Mouse (Mus musculus): Measurements from ENCODE around the gene Abr. TPM values are rescaled to one million over a fixed set of nuclear protein-coding genes. Genes with fewer than 3 reads are reported as not detected.

The Abr gene
- polyA plus RNA-seq, 1 experiment from 2014 or later, result 46.4 TPM

DNA sequence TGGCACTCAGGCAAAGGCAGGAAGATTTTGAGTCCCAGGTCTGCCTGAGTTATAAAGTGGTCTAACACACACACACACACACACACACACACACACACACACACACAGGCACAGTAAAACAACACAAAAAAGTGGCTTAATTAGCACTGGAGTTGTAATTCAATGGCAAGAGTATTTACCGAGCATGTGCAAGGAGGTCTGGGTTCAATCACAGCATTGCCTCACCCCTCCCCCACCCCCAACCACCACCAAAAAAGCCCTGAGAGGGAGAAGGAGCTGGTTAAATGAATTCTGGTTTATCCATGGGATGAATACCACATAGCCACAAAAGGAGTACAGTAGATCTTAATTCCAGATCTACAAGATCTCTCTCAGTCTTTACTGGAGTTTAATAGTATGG lies 122.1 kb downstream of the Abr start:
- no peak overlapping the region for H3K27ac ChIP-seq (ENCODE audit: low read depth, low read length)
- H3K27me3 ChIP-seq (ENCODE audit: control insufficient read depth, insufficient read depth, low read length), result no peaks in the 10 kb centered on the region
- H3K36me3 ChIP-seq (ENCODE audit: control insufficient read depth, insufficient read depth, low read length), result no peaks in the 10 kb centered on the region
- H3K4me1 ChIP-seq (replicated peaks; ENCODE audit: control insufficient read depth, insufficient read depth, low read length), result peaks cover 8% of the 10 kb centered on the region; the same call in 1 of the 2 replicates
- DNase-seq (ENCODE audit: low spot score) (no peak), ATAC-seq (replicated peaks; ENCODE audit: low FRiP score) (no peak)
- H3K9me3 ChIP-seq (ENCODE audit: control insufficient read depth, low read length), result no peaks in the 10 kb centered on the region
- H3K4me2 ChIP-seq (ENCODE audit: low read depth, low read length, severe bottlenecking), result no peak overlapping the region
- WGBS, result 25% methylated on average over 1 of the region's 1 CpGs
- no peak overlapping the region for H3K4me3 ChIP-seq (ENCODE audit: low read depth, low read length)
- H3K9ac ChIP-seq (ENCODE audit: low read length), result no peak overlapping the region

DNA sequence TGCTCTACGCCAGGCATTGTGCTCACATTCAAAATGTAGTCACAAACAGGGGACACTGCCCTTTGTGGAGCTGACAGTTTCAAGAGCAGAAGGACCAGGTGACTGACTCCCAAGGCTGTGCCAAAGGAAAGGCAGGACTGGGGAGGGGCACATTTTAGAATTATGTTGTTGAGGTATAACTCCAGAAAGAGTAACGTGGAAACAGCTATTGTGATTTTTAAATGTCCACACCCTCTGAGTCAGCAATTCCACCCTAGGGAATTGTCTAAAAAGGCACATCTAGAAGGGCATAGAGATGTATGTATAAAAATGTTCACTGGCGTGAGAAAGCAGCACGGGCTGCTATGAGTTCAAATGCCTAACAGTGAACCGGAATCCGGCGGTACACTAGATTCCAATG lies 122.5 kb downstream of the Abr start:
- 81% methylated on average over 7 of the region's 7 CpGs for WGBS
- Histone ChIP-seq H3K4me1 (replicated peaks; ENCODE audit: control insufficient read depth, insufficient read depth, low read length) (peaks cover 8% of the 10 kb centered on the region; the same call in 1 of the 2 replicates), H3K4me3 (ENCODE audit: low read depth, low read length) (no peak overlapping the region), H3K4me2 (ENCODE audit: low read depth, low read length, severe bottlenecking) (no peak overlapping the region), H3K36me3 (ENCODE audit: control insufficient read depth, insufficient read depth, low read length) (no peaks in the 10 kb centered on the region), H3K9me3 (ENCODE audit: control insufficient read depth, low read length) (no peaks in the 10 kb centered on the region), H3K27ac (ENCODE audit: low read depth, low read length) (no peak overlapping the region), H3K9ac (ENCODE audit: low read length) (no peak overlapping the region), H3K27me3 (ENCODE audit: control insufficient read depth, insufficient read depth, low read length) (no peaks in the 10 kb centered on the region)
- ATAC-seq (replicated peaks; ENCODE audit: low FRiP score), result no peak
- DNase-seq (ENCODE audit: low spot score), result no peak

DNA sequence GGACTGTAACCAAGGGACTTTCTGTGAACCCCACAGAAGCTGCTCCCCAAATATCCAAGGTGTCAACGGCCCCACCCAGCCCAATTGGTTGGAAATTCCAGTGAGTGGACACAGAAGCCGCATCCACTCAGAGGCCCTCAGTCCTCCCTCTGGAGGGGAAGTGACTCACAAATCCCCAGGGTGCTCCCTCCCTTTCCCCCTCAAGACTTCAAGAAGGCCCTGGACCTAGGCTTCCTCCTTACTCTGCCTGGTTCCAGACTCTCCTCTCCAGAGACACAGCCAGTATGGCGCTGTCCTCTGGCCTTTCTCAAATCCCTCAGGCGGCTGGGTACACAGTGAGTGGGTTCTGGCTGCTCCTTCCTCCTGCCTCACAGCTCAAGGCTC lies 124.4 kb downstream of the Abr start:
- no peak overlapping the region for H3K9ac ChIP-seq (ENCODE audit: low read length)
- 89% methylated on average over 4 of the region's 4 CpGs for WGBS
- no peak for DNase-seq (ENCODE audit: low spot score)
- peaks cover 23% of the 10 kb centered on the region for H3K4me1 ChIP-seq (replicated peaks; ENCODE audit: control insufficient read depth, insufficient read depth, low read length)
- H3K36me3 ChIP-seq (ENCODE audit: control insufficient read depth, insufficient read depth, low read length), result no peaks in the 10 kb centered on the region
- H3K27me3 ChIP-seq (ENCODE audit: control insufficient read depth, insufficient read depth, low read length), result no peaks in the 10 kb centered on the region
- no peak overlapping the region for H3K4me3 ChIP-seq (ENCODE audit: low read depth, low read length)
- no peaks in the 10 kb centered on the region for H3K9me3 ChIP-seq (ENCODE audit: control insufficient read depth, low read length)
- no peak overlapping the region for H3K4me2 ChIP-seq (ENCODE audit: low read depth, low read length, severe bottlenecking)
- no peak for ATAC-seq (replicated peaks; ENCODE audit: low FRiP score)
- no peak overlapping the region for H3K27ac ChIP-seq (ENCODE audit: low read depth, low read length)

DNA sequence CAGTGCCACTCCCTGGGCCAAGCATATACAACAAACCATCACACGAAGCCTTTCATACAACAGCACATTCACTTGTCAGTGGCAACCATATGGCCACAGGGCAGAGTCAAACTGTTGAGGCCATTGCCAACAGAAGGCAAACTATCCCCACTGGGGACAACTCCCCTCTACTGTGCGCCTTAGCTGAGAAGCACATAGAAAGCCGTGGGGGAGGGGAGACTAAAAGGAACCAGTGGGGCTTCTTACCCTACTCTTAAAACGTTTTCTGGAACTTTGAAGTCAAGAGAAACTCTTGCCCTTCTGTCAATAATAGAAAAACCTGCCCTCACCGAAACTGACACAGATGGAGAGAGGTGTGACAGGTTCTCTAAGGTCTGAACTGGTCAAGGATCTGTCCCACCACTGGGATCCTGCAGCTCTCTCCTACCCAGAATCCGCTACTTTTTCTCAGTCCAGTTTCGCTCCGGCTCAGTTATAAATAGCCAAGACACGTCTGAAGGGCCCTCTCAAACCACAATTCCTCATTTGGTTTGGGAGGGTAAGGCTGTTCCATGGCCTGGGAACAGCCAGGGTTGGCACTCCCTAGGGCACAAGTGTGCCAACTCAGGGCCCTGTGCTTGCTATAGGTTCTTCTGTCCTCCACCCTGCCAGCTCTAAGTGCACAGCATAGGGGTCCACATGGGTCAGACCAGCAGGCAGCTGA lies 124.9 kb downstream of the Abr start:
- no peak overlapping the region for H3K27ac ChIP-seq (ENCODE audit: low read depth, low read length)
- WGBS, result 79% methylated on average over 9 of the region's 9 CpGs
- no peaks in the 10 kb centered on the region for H3K9me3 ChIP-seq (ENCODE audit: control insufficient read depth, low read length)
- DNase-seq (ENCODE audit: low spot score), result no peak
- no peaks in the 10 kb centered on the region for H3K36me3 ChIP-seq (ENCODE audit: control insufficient read depth, insufficient read depth, low read length)
- ATAC-seq (replicated peaks; ENCODE audit: low FRiP score), result no peak
- H3K4me3 ChIP-seq (ENCODE audit: low read depth, low read length), result no peak overlapping the region
- H3K4me1 ChIP-seq (replicated peaks; ENCODE audit: control insufficient read depth, insufficient read depth, low read length), result peaks cover 23% of the 10 kb centered on the region
- no peaks in the 10 kb centered on the region for H3K27me3 ChIP-seq (ENCODE audit: control insufficient read depth, insufficient read depth, low read length)
- H3K9ac ChIP-seq (ENCODE audit: low read length), result no peak overlapping the region
- no peak overlapping the region for H3K4me2 ChIP-seq (ENCODE audit: low read depth, low read length, severe bottlenecking)

DNA sequence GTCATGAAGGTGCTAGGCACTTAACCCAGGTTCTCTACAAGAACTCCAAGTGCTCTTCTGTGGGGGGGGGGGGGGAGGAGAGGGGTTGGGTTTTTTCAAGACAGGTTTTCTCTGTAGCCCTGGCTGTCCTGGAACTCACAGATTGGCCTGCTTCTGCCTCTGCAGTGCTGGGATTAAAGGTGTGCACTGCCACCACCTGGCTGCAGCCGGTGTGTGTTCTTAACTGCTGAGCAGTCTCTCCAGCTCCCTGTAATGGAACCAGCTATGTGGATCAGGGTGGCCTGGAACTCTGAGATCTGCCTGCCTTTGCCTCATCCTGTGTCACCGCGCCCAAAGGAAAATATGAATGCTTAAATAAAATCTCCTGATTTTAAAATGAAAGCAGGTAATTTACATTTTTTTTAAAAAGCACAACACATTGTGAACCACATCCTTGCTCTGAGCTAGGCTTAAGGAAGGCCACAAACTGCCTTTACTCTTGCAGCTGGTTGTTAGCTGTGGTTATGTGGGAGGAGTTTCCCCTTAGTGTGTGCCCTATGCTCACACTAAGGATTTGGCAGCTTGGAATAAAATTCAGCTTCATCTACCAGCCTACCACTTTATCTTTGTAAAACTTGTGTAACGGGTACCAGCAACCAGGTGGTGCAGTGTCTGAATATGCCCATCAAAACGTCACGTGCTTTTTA lies 125.9 kb downstream of the Abr start:
- Histone ChIP-seq H3K27me3 (ENCODE audit: control insufficient read depth, insufficient read depth, low read length) (no peaks in the 10 kb centered on the region), H3K4me3 (ENCODE audit: low read depth, low read length) (no peak overlapping the region), H3K27ac (ENCODE audit: low read depth, low read length) (no peak overlapping the region), H3K9me3 (ENCODE audit: control insufficient read depth, low read length) (no peaks in the 10 kb centered on the region), H3K4me2 (ENCODE audit: low read depth, low read length, severe bottlenecking) (no peak overlapping the region), H3K36me3 (ENCODE audit: control insufficient read depth, insufficient read depth, low read length) (no peaks in the 10 kb centered on the region), H3K9ac (ENCODE audit: low read length) (no peak overlapping the region), H3K4me1 (replicated peaks; ENCODE audit: control insufficient read depth, insufficient read depth, low read length) (peaks cover 23% of the 10 kb centered on the region)
- ATAC-seq (replicated peaks; ENCODE audit: low FRiP score), result no peak
- no peak for DNase-seq (ENCODE audit: low spot score)
- 75% methylated on average over 6 of the region's 6 CpGs for WGBS

DNA sequence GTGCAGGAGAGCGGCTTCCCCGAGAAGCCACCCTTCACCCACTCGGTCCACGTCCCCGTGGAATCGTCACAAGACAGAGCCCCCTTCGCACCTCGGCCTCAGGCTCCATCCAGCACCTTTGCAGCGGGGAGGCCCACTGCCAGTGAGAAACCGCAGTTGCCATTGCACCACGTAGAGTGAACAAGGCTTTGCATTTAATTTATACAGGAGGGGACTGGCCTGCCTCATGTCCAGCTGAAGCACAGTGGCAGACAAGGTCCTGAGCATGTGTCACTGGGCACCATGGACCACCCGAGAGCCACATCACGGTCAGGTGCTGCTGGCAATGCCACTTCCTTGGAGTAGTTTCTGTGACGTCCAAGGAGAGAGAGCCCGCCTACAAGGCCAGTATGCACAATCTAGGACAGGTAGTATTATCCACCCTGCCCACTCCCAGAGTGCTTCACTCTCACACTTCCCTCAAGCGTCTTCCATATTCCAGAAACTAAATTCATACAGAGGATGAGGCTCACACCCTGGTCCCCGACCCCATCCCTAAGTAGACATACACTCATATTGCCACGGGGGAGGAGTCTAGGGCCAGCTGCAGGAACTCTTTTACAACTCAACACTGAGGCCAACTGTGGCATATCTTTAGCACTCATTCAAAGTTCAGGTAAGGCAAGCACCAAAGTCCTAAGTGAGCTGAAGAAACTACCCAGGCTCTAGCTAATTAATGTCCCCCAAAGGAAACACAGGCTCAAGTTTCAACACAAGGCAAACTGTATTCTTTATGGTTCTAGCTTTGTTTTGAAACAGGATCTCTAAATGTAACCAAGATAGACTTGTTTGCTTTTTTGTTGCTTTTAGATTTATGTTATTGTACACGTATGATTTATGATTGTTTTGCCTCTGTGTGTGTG lies 126.7 kb downstream of the Abr start:
- H3K27me3 ChIP-seq (ENCODE audit: control insufficient read depth, insufficient read depth, low read length), result no peaks in the 10 kb centered on the region
- H3K4me2 ChIP-seq (ENCODE audit: low read depth, low read length, severe bottlenecking), result peak overlapping the region; percentile 97
- DNase-seq (ENCODE audit: low spot score) (no peak), ATAC-seq (replicated peaks; ENCODE audit: low FRiP score) (0 out of 2 replicates have a peak, but pooled peaks have one; percentile 49)
- H3K9ac ChIP-seq (ENCODE audit: low read length), result peak overlapping the region; percentile 87
- H3K4me3 ChIP-seq (ENCODE audit: low read depth, low read length), result peak overlapping the region; percentile 59
- peaks cover 23% of the 10 kb centered on the region for H3K4me1 ChIP-seq (replicated peaks; ENCODE audit: control insufficient read depth, insufficient read depth, low read length)
- WGBS, result 19% methylated on average over 19 of the region's 19 CpGs
- H3K27ac ChIP-seq (ENCODE audit: low read depth, low read length), result no peak overlapping the region
- H3K36me3 ChIP-seq (ENCODE audit: control insufficient read depth, insufficient read depth, low read length), result no peaks in the 10 kb centered on the region
- H3K9me3 ChIP-seq (ENCODE audit: control insufficient read depth, low read length), result no peaks in the 10 kb centered on the region

DNA sequence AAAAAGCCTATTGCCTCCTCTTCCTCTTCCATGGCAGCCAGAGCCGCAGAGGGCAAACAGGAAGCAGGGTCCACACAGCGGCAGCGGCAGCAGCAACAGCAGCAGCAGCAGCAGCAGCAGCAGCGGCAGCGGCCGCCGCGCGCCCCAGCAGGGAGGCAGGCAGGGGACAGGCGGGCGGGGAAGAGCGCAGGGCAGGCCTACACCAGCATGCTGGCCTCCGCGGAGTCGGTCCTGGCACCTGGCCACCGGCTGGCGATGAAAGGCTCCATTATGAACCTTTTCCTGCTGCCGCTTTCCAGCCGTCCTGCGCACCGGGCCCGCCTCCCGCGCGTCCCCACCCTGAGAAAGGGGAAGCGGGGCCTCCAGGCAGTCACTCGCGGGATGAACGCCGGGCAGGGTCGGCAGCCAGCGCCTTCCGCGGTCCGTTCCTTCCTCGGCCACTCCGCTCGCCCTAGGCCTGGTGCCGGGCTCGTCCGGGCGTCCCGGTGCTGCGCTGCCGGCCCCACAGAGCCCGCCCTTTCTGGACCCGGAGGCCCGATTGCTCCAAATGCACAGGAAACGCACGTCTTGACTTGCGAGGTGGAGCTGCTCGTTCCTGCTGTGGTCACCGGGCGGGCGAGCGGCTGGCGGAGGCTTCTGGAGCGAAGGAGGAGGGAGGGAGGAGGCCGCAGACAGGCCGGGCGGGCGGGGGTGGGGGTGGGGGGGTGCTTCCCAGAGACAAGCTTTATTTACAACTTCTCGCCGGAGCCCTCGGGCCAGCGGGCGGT lies 127.6 kb downstream of the Abr start:
- peak; percentile 83 for DNase-seq (ENCODE audit: low spot score)
- H3K27ac ChIP-seq (ENCODE audit: low read depth, low read length), result peak overlapping the region; percentile 82
- peak; percentile 77; the same call in 1 of the 2 replicates for ATAC-seq (replicated peaks; ENCODE audit: low FRiP score)
- no peaks in the 10 kb centered on the region for H3K36me3 ChIP-seq (ENCODE audit: control insufficient read depth, insufficient read depth, low read length)
- peak overlapping the region; percentile 87 for H3K9ac ChIP-seq (ENCODE audit: low read length)
- H3K4me2 ChIP-seq (ENCODE audit: low read depth, low read length, severe bottlenecking), result peak overlapping the region; percentile 97
- peaks cover 23% of the 10 kb centered on the region for H3K4me1 ChIP-seq (replicated peaks; ENCODE audit: control insufficient read depth, insufficient read depth, low read length)
- H3K27me3 ChIP-seq (ENCODE audit: control insufficient read depth, insufficient read depth, low read length), result no peaks in the 10 kb centered on the region
- H3K9me3 ChIP-seq (ENCODE audit: control insufficient read depth, low read length), result no peaks in the 10 kb centered on the region
- peak overlapping the region; percentile 59 for H3K4me3 ChIP-seq (ENCODE audit: low read depth, low read length)
- WGBS, result under 1% methylated on average over 59 of the region's 67 CpGs

DNA sequence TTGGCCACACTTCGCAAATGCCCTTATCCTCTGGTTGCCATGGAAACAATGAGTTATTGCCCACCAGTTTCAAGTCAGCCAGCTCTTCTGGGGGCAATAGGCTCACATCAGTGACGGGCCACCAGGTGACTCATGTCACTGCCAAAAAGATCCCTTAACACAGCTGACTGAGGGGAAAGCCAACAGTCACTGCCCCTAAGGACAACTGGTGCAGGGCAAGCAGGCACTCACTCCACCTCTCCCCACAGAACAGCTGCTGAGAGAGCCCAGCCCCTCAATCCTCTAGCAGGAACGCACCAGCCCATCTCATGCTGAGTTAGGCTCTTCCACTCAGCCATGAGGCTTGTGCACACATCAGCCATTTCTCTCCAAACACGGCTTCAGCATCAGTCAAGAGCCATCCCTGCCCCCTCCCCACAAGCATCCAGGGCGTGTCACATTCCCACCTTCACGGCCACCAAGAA lies 128.3 kb downstream of the Abr start:
- 8% methylated on average over 6 of the region's 6 CpGs for WGBS
- H3K4me3 ChIP-seq (ENCODE audit: low read depth, low read length), result peak overlapping the region; percentile 59
- H3K4me1 ChIP-seq (replicated peaks; ENCODE audit: control insufficient read depth, insufficient read depth, low read length), result peaks cover 21% of the 10 kb centered on the region
- DNase-seq (ENCODE audit: low spot score) (no peak), ATAC-seq (replicated peaks; ENCODE audit: low FRiP score) (peak; percentile 20; the same call in 1 of the 2 replicates)
- H3K9me3 ChIP-seq (ENCODE audit: control insufficient read depth, low read length), result no peaks in the 10 kb centered on the region
- H3K27me3 ChIP-seq (ENCODE audit: control insufficient read depth, insufficient read depth, low read length), result no peaks in the 10 kb centered on the region
- peak overlapping the region; percentile 82 for H3K27ac ChIP-seq (ENCODE audit: low read depth, low read length)
- H3K4me2 ChIP-seq (ENCODE audit: low read depth, low read length, severe bottlenecking), result peak overlapping the region; percentile 97
- H3K36me3 ChIP-seq (ENCODE audit: control insufficient read depth, insufficient read depth, low read length), result no peaks in the 10 kb centered on the region
- H3K9ac ChIP-seq (ENCODE audit: low read length), result peak overlapping the region; percentile 87
